Mouse (Mus musculus) heart, adult 2 months (tissue): ENCODE measurements at regions not wholly inside any gene's neighbourhood (a gene's known extent, or its start where the extent isn't known, plus 50 kb on each side); places are given as distances from the start of the nearest gene placed in this dataset.

ENCODE experiments used
- DNase-seq, 2 experiments: peaks; one replicate each; pipeline ENCODE4 v3.0.0; 2021
- H3K27ac ChIP-seq: fragments of 200-600 bp; 2 replicates; pipeline ENCODE4 v1.8.1; 2022
- H3K27me3 ChIP-seq: fragments of 200-500 bp; 2 replicates; pipeline ENCODE4 v1.6.1; 2012; ENCODE audit warnings: mild to moderate bottlenecking, low read length, inconsistent platforms, mixed read lengths; ENCODE audit not compliant: control insufficient read depth, insufficient read depth
- H3K36me3 ChIP-seq: fragments of 200-500 bp; 2 replicates; pipeline ENCODE4 v1.6.1; 2012; ENCODE audit warnings: low read length, inconsistent platforms; ENCODE audit not compliant: control insufficient read depth, insufficient read depth
- H3K4me1 ChIP-seq: fragments of 200-500 bp; 2 replicates; pipeline ENCODE4 v1.6.1; 2011; ENCODE audit warnings: low read length; ENCODE audit not compliant: control insufficient read depth, insufficient read depth
- H3K4me3 ChIP-seq: fragments of 200-600 bp; 2 replicates; pipeline ENCODE4 v1.8.1; 2022
- H3K79me2 ChIP-seq: fragments of 200-500 bp; replicated peaks from 2 replicates; pipeline ENCODE4 v1.6.1; 2012; ENCODE audit warnings: mild to moderate bottlenecking, inconsistent platforms, low read length, moderate library complexity, mixed read lengths; ENCODE audit not compliant: control insufficient read depth, insufficient read depth
- H3K9ac ChIP-seq: fragments of 200-500 bp; 2 replicates; pipeline ENCODE4 v1.6.1; 2012; ENCODE audit warnings: low read depth, mild to moderate bottlenecking, control low read depth, inconsistent platforms, low read length, mixed read lengths
- CTCF ChIP-seq: fragments of 200-600 bp; IDR thresholded peaks from 2 replicates; pipeline ENCODE4 v1.8.1; 2022; ENCODE audit warnings: antibody characterized with exemption, mild to moderate bottlenecking, moderate library complexity
- EP300 ChIP-seq: fragments of 200-500 bp; IDR thresholded peaks from 2 replicates; pipeline ENCODE4 v1.6.1; 2011; ENCODE audit warnings: low read depth, low read length, control low read depth; ENCODE audit not compliant: insufficient read depth
- POLR2A ChIP-seq: fragments of 200-500 bp; IDR thresholded peaks from 2 replicates; pipeline ENCODE4 v1.6.1; 2011; ENCODE audit warnings: mild to moderate bottlenecking, low read depth, low read length, control low read depth; ENCODE audit not compliant: insufficient read depth
- WGBS: fragments of 180-500 bp; shearing (Covaris S2); methylation state at CpG from one replicate; pipeline ENCODE4 v1.1.7; 2018; 5-methylcytosine and 5-hydroxymethylcytosine counted together
- intact Hi-C: fragments of 180-260 bp; cut with DNase I; formaldehyde crosslinking; loops from one replicate; pipeline ENCODE4 v1.15.1; 2025

GRCm38 (mm10) chr5:106756937-106757371, 59.9 kb upstream of the Zfp644 start:
- Histone ChIP-seq H3K4me1 (no peaks in the 10 kb centered on the region), H3K4me3 (no peak overlapping the region), H3K9ac (no peak overlapping the region), H3K27ac (no peak overlapping the region), H3K27me3 (no peaks in the 10 kb centered on the region), H3K79me2 (no peaks in the 10 kb centered on the region), H3K36me3 (no peaks in the 10 kb centered on the region)
- 15% methylated on average over 10 of the region's 10 CpGs for WGBS
- TF ChIP-seq EP300 (no peak), CTCF (no peak), POLR2A (no peak)
- no peak for DNase-seq
- intact Hi-C loops: no loop called here

DNA sequence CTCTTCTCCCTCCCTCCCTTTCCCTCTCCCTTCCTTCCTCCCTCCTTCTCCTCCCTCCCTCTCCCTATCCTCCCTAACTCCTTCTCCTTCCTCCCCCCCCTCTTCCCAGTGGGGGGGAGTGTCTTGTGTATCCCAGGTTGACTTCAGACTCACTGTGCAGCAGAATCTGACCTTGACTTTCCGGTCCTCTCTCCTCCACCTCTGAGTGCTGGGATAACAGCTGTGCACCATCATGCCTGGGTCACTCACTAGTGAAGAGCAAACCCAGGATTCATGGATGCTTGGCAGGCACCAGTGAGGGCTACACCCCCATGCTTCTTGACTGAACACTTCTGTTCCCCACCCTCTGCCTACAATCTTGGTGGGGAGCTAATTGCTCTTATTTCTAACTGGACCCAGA, 56.2 kb upstream of the Zfp644 start:
- Histone ChIP-seq H3K27ac (no peak overlapping the region), H3K9ac (no peak overlapping the region), H3K79me2 (no peaks in the 10 kb centered on the region), H3K27me3 (no peaks in the 10 kb centered on the region), H3K36me3 (no peaks in the 10 kb centered on the region), H3K4me1 (no peaks in the 10 kb centered on the region), H3K4me3 (no peak overlapping the region)
- TF ChIP-seq POLR2A (no peak), EP300 (no peak), CTCF (no peak)
- intact Hi-C loops: no loop called here
- no peak for DNase-seq
- 75% methylated on average over 1 of the region's 1 CpGs for WGBS

- no peak for DNase-seq
- Histone ChIP-seq H3K4me1 (no peaks in the 10 kb centered on the region), H3K36me3 (no peaks in the 10 kb centered on the region), H3K4me3 (no peak overlapping the region), H3K27me3 (no peaks in the 10 kb centered on the region), H3K9ac (no peak overlapping the region), H3K27ac (no peak overlapping the region), H3K79me2 (no peaks in the 10 kb centered on the region)
- TF ChIP-seq CTCF (no peak), POLR2A (no peak)
- intact Hi-C loops: no loop called here
- WGBS: 82% methylated on average over 2 of the region's 2 CpGs
These were observed 53.1 kb upstream of the Zfp644 start for GRCm38 (mm10) chr5:106750168-106750567.

GRCm38 (mm10) chr5:106748527-106749138, 51.5 kb upstream of the Zfp644 start:
- Histone ChIP-seq H3K27me3 (no peaks in the 10 kb centered on the region), H3K4me3 (no peak overlapping the region), H3K4me1 (no peaks in the 10 kb centered on the region), H3K9ac (no peak overlapping the region), H3K79me2 (no peaks in the 10 kb centered on the region), H3K27ac (no peak overlapping the region), H3K36me3 (no peaks in the 10 kb centered on the region)
- intact Hi-C loops: no loop called here
- no peak for DNase-seq
- TF ChIP-seq EP300 (no peak), POLR2A (no peak), CTCF (no peak)
- WGBS: 61% methylated on average over 12 of the region's 12 CpGs
